Mouse (Mus musculus): ENCODE measurements around the gene Olfr922. TPM values are rescaled to one million over a fixed set of nuclear protein-coding genes. Genes with fewer than 3 reads are reported as not detected.

Olfr922 gene
- polyA plus RNA-seq (2017; shearing (Covaris generic)), result not detected

DNA sequence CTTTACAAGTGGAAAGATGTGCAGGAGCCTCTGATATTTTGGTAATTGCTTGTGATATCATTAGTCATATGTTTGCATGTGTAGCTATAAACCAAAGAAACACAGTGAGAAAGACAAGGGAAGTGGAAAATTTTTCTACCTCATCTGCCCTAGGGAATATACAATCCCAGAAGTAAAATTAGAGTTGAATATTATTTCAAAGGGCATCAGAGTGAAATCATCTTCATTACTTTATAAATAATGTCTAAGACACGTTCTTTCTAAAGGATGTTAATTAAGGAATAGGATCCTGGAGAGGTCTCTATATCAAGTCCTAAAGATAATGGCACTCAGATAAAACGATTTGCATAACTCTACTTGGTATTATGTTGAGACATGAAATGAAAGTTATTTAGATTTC lies at the start of gene Olfr922:
Olfr922 (plus strand) TSS at position 301 of the 400 bp plus-strand sequence.

DNA sequence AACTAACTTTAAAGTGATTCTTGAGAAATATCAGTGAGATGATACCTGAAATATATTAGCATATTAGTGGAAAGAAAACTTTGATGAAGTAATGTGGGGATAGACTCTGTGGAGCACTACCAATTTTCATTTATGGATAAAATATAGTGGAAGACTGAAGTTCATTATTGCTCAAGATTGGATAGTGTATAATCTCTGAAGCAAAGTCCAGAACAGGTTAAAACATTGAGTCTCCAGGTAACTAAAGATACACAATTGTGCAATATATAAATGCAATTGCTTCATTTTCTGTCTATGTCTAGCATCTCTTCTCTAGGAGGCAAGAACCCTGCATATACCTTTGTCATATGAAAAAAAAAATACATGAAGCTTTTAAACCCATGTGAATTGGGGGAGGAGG lies 41.6 kb upstream of the Olfr922 start, which contains the start of gene Olfr921:
Olfr921 (plus strand) TSS at position 301 of the 400 bp plus-strand sequence.

DNA sequence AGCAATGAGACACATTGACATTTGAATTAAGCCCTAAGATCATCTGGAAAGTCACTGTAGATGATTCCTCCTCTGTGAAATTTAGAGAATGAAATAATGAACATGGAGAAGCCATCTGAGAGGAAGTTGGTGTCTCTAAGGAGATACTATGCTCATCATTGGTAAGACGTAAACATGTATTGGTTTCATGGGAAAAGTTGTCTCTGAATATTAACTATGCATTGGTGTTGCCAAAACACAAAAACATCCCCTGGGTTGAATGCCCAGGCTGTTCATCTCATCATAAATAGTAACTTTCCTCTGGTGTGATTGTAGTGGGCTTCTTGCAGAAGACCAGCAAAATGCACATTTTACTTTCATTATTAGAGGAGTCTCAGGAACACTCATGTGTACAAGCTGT lies 11.8 kb downstream of the Olfr922 start, which contains the start of gene Olfr923:
Olfr923 (plus strand) TSS at position 301 of the 400 bp plus-strand sequence.

DNA sequence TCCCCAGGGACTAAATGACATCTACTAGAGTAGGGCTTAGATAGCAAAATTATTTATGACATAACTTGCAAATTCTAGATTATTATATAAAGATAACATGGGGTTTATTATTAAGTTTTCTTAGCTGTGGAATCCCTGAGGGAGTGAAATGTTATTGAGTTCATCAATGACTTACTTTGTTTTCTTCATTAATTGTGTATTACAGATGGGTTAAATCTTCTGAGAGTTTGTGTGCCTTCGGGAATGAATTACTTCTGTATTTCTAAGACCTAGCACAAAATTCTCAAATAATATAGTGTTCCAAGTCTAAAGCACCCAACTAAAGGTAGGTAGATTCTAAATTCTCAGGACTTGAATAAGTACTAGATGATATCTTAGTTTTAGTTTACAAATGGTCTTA lies 29.7 kb downstream of the Olfr922 start, which contains the start of gene Olfr924:
Olfr924 (plus strand) TSS at position 301 of the 400 bp plus-strand sequence.

DNA sequence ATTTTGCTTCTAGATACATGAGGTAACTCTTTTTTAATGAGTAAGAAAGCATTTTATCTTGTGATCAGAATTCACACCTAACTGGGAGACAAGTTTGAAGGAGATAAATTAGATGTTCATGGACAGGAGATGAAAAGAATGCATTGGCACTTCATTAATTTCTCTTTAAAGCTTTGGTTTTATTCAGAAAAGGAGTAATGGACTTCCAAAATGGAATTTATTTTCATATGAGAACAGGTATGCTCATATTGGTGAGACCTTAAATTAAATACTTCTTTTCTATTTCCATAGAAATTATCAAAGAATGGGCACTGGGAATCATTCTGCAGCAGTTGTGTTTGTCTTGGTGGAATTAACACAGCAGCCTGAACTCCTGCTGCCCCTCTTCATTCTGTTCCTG lies 40.3 kb downstream of the Olfr922 start, which contains the start of gene Olfr26:
Olfr26 (plus strand) TSS at position 301 of the 400 bp plus-strand sequence.

Other genes starting within 250 kb of the Olfr922 start
- gene Olfr912, start 234.4 kb upstream of the Olfr922 start, polyA plus RNA-seq (2017; shearing (Covaris generic)), result 0.05 TPM
- not detected for gene Olfr913, start 221.9 kb upstream of the Olfr922 start, polyA plus RNA-seq (2017; shearing (Covaris generic))
- not detected for gene Olfr914, start 209.5 kb upstream of the Olfr922 start, polyA plus RNA-seq (2017; shearing (Covaris generic))
- not detected for gene Olfr916, start 154.7 kb upstream of the Olfr922 start, polyA plus RNA-seq (2017; shearing (Covaris generic))
- not detected for gene Olfr917, start 148.8 kb upstream of the Olfr922 start, polyA plus RNA-seq (2017; shearing (Covaris generic))
- not detected for gene Olfr918, start 140.0 kb upstream of the Olfr922 start, polyA plus RNA-seq (2017; shearing (Covaris generic))
- gene Olfr919, start 110.9 kb upstream of the Olfr922 start, polyA plus RNA-seq (2017; shearing (Covaris generic)), result not detected
- gene Vwa5a, start 96.3 kb upstream of the Olfr922 start, polyA plus RNA-seq (2017; shearing (Covaris generic)), result 61.8 TPM
- gene Olfr920, start 62.3 kb upstream of the Olfr922 start, polyA plus RNA-seq (2017; shearing (Covaris generic)), result not detected
- gene Olfr921, start 41.5 kb upstream of the Olfr922 start, polyA plus RNA-seq (2017; shearing (Covaris generic)), result not detected
- gene Olfr923, start 11.9 kb downstream of the Olfr922 start, polyA plus RNA-seq (2017; shearing (Covaris generic)), result not detected
- gene Olfr924, start 29.8 kb downstream of the Olfr922 start, polyA plus RNA-seq (2017; shearing (Covaris generic)), result not detected
- gene Olfr26, start 40.4 kb downstream of the Olfr922 start, polyA plus RNA-seq (2017; shearing (Covaris generic)), result not detected
- not detected for gene Olfr926, start 62.5 kb downstream of the Olfr922 start, polyA plus RNA-seq (2017; shearing (Covaris generic))
- gene Olfr930, start 115.2 kb downstream of the Olfr922 start, polyA plus RNA-seq (2017; shearing (Covaris generic)), result not detected
- 0.09 TPM for gene Olfr933, start 157.7 kb downstream of the Olfr922 start, polyA plus RNA-seq (2017; shearing (Covaris generic))
- not detected for gene Olfr934, start 173.7 kb downstream of the Olfr922 start, polyA plus RNA-seq (2017; shearing (Covaris generic))
- not detected for gene Olfr935, start 185.1 kb downstream of the Olfr922 start, polyA plus RNA-seq (2017; shearing (Covaris generic))
- not detected for gene Olfr146, start 208.8 kb downstream of the Olfr922 start, polyA plus RNA-seq (2017; shearing (Covaris generic))

Data from activated CD4-positive, CD25-positive, alpha-beta regulatory T cell, adult 9 weeks (primary cell).